Comparison of ENCODE assay signal across 12 mouse cellular contexts in the genomic region with DNA sequence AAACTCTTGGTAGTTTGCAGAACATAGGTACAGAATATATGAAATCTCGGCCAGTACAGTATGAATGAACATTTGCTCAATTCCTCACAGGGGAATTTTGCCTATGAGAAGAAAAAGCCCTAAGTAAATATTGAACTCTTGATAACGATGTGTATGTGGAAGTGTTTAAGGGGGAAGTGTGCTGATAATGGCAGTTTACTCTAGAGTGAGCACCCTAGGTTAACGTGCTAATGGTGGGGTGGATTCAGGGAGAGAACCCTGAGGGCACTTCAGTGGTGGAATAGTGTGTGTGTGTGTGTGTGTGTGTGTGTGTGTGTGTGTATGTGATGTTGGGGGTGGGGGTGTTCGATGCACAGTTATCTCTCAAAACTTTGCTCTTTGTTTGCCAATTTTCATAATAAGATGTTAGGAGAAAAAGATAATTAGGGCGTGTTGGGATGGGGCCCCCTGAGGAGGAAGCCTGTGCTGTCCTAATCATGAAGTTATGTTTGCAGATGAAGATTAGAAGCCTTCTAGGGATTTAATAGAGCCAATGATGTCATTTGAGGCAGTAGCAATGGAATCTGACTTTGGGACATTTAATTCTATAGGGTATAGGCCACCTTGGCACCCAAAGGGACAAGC. TPM values are rescaled to one million over a fixed set of nuclear protein-coding genes. Genes with fewer than 3 reads are reported as not detected.
DNase-seq lines count a peak whose midpoint lies in the region; ATAC-seq lines count a peak whose summit lies in the region.
"Had no signal": no experiment of that assay in that cellular context is flagged by ENCODE, and none has a peak within 500 bp of the region (broad histone marks: within the 10 kb centered on the region; RNA-seq: fewer than 3 reads in every experiment).

No protein-coding gene starts in this region.

- intact Hi-C loops in heart, postnatal 36 days (cut with DNase I): no loop called here

- peaks cover 15% of the 10 kb centered on the region for H3K27me3 ChIP-seq in heart, embryonic 11.5 days (ENCODE audit: control insufficient read depth, insufficient read depth, low read length)
- H3K27me3 ChIP-seq in limb, embryonic 12.5 days: no peaks in the 10 kb centered on the region
- H3K27me3 ChIP-seq in limb, embryonic 10.5 days (ENCODE audit: low read depth, poor library complexity, severe bottlenecking): no peaks in the 10 kb centered on the region
- no peaks in the 10 kb centered on the region for H3K27me3 ChIP-seq in embryonic facial prominence, embryonic 15.5 days

- no peak overlapping the region for H3K27ac ChIP-seq in heart, embryonic 11.5 days (ENCODE audit: low read depth, low read length)
- no peak overlapping the region for H3K27ac ChIP-seq in limb, embryonic 12.5 days
- H3K27ac ChIP-seq in limb, embryonic 10.5 days: no peak overlapping the region
- no peak overlapping the region for H3K27ac ChIP-seq in embryonic facial prominence, embryonic 15.5 days (replicated peaks)
- H3K27ac ChIP-seq: forebrain, embryonic 10.5 days had no signal

- peaks cover 10% of the 10 kb centered on the region for H3K4me1 ChIP-seq in heart, embryonic 11.5 days (ENCODE audit: control insufficient read depth, insufficient read depth, low read length)
- H3K4me1 ChIP-seq in limb, embryonic 12.5 days (replicated peaks): peaks cover 11% of the 10 kb centered on the region
- H3K4me1 ChIP-seq in limb, embryonic 10.5 days: peaks cover 10% of the 10 kb centered on the region
- peaks cover 26% of the 10 kb centered on the region for H3K4me1 ChIP-seq in embryonic facial prominence, embryonic 15.5 days

- no peak overlapping the region for H3K9ac ChIP-seq in heart, embryonic 11.5 days (ENCODE audit: low read depth, low read length)
- H3K9ac ChIP-seq in limb, embryonic 12.5 days (replicated peaks): no peak overlapping the region
- no peak overlapping the region for H3K9ac ChIP-seq in embryonic facial prominence, embryonic 15.5 days

- no peak overlapping the region for H3K4me3 ChIP-seq in heart, embryonic 11.5 days (ENCODE audit: low read depth, low read length)
- no peak overlapping the region for H3K4me3 ChIP-seq in limb, embryonic 12.5 days (replicated peaks)
- no peak overlapping the region for H3K4me3 ChIP-seq in limb, embryonic 10.5 days
- H3K4me3 ChIP-seq in embryonic facial prominence, embryonic 15.5 days (replicated peaks): no peak overlapping the region
- H3K4me3 ChIP-seq: forebrain, embryonic 10.5 days had no signal

- DNase-seq in heart, postnatal 36 days: no peak
- DNase-seq in limb, embryonic 10.5 days (ENCODE audit: low spot score): no peak
- DNase-seq in embryo, embryonic 11 days: no peak
- no peak for DNase-seq in thymus, postnatal 14 days
- DNase-seq: adrenal gland, postnatal 25 days; layer of hippocampus, adult 9-11 months; right cerebral cortex, postnatal 14 days had no signal

- 0 out of 2 replicates have a peak overlapping the region, but pooled peaks have one; percentile 22 for H3K4me2 ChIP-seq in heart, embryonic 11.5 days
- peak overlapping the region; percentile 45; the same call in 1 of the 2 replicates for H3K4me2 ChIP-seq in limb, embryonic 12.5 days
- H3K4me2 ChIP-seq in embryonic facial prominence, embryonic 15.5 days (replicated peaks): peak overlapping the region; percentile 50

- no peaks in the 10 kb centered on the region for H3K9me3 ChIP-seq in heart, embryonic 11.5 days (replicated peaks; ENCODE audit: control insufficient read depth, low read length)
- no peaks in the 10 kb centered on the region for H3K9me3 ChIP-seq in limb, embryonic 12.5 days
- H3K9me3 ChIP-seq in limb, embryonic 10.5 days (replicated peaks): no peaks in the 10 kb centered on the region
- H3K9me3 ChIP-seq in embryonic facial prominence, embryonic 15.5 days (replicated peaks): no peaks in the 10 kb centered on the region
- H3K9me3 ChIP-seq: forebrain, embryonic 10.5 days had no signal

- 51% methylated on average over 5 of the region's 5 CpGs for WGBS in heart, embryonic 11.5 days (ENCODE audit: insufficient replicate concordance)
- 68% methylated on average over 5 of the region's 5 CpGs for WGBS in limb, embryonic 12.5 days
- WGBS in limb, embryonic 10.5 days: 85% methylated on average over 5 of the region's 5 CpGs
- WGBS in embryonic facial prominence, embryonic 15.5 days: 61% methylated on average over 5 of the region's 5 CpGs

- ATAC-seq in heart, embryonic 11.5 days (replicated peaks; ENCODE audit: insufficient number of reproducible peaks, low FRiP score, low TSS enrichment): no peak
- ATAC-seq in limb, embryonic 12.5 days (ENCODE audit: insufficient number of reproducible peaks, insufficient read depth, low FRiP score, low TSS enrichment, low read depth): no peak
- no peak for ATAC-seq in embryonic facial prominence, embryonic 15.5 days (ENCODE audit: insufficient number of reproducible peaks, low FRiP score, low TSS enrichment, low read depth)
- peak; percentile 31; the same call in 1 of the 2 replicates for ATAC-seq in megakaryocyte-erythroid progenitor cell, adult 5-6 weeks (replicated peaks; ENCODE audit: low FRiP score, low TSS enrichment, poor library complexity, severe bottlenecking)

- no peaks in the 10 kb centered on the region for H3K36me3 ChIP-seq in heart, embryonic 11.5 days (ENCODE audit: control insufficient read depth, insufficient read depth, low read length)
- no peaks in the 10 kb centered on the region for H3K36me3 ChIP-seq in limb, embryonic 12.5 days
- no peaks in the 10 kb centered on the region for H3K36me3 ChIP-seq in limb, embryonic 10.5 days
- no peaks in the 10 kb centered on the region for H3K36me3 ChIP-seq in embryonic facial prominence, embryonic 15.5 days
- H3K36me3 ChIP-seq: forebrain, embryonic 10.5 days had no signal

RNA-seq across cellular contexts. Expression of a gene that starts 19.2 kb away (rescaled TPM):
- 5.7 and 6.1 TPM in 2 replicates for polyA plus RNA-seq in heart, embryonic 11.5 days (2014; fragmentation: Nextera tagmentation; extraction: Ambion mirVana)
- 10 to 100 TPM; 49.3 to 53.8 TPM for total RNA-seq in heart, postnatal 36 days (2021)
- 6.1 and 7.3 TPM in 2 replicates for polyA plus RNA-seq in limb, embryonic 12.5 days (2016; fragmentation: Nextera tagmentation; extraction: Ambion mirVana)
- polyA plus RNA-seq in limb, embryonic 10.5 days (2016; fragmentation: Nextera tagmentation; extraction: Ambion mirVana): 1.1 and 1.8 TPM in 2 replicates
- polyA plus RNA-seq in embryonic facial prominence, embryonic 15.5 days (2015; fragmentation: Nextera tagmentation; extraction: Ambion mirVana): 8.5 and 10.1 TPM in 2 replicates
- 0.26 TPM in 1 of 2 replicates, not detected in the other for total RNA-seq in megakaryocyte-erythroid progenitor cell, adult 5-6 weeks (2014; fragmentation: Nextera tagmentation)
- 0.38 TPM in 1 of 2 replicates, not detected in the other for total RNA-seq in megakaryocyte-erythroid progenitor cell, adult 5-6 weeks (2017)
